Mouse (Mus musculus) gastrocnemius, postnatal 25 days (tissue): ENCODE results near the gene Cdk20. TPM values are rescaled to one million over a fixed set of nuclear protein-coding genes. Genes with fewer than 3 reads are reported as not detected.

Experiments used
- DNase-seq: peaks from one replicate; pipeline ENCODE4 v3.0.0; 2022
- long read RNA-seq, 2 experiments: library from polyadenylated mRNA; stranded (forward); transcript quantifications; one replicate each; pipeline ENCODE4 v2.0.0; 2021
- total RNA-seq, 2 experiments: library from RNA; stranded (reverse); gene quantifications; 1 replicate in 1 of 2; 2 replicates in 1 of 2; pipeline ENCODE4 v1.2.3; 2021

Gene Cdk20
- total RNA-seq, result 1 to 10 TPM; 2.8 to 3.4 TPM
- long read RNA-seq, experiment 1, full-length matches to known transcripts, result 4 of 6 reads
- long read RNA-seq, experiment 1, partial matches to known transcripts, result 0 of 6 reads
- long read RNA-seq, experiment 1, other reads (novel, unspliced or antisense), result 2 of 6 reads
- long read RNA-seq, experiment 2, full-length matches to known transcripts, result 6 of 7 reads
- long read RNA-seq, experiment 2, partial matches to known transcripts, result 1 of 7 reads
- long read RNA-seq, experiment 2, other reads (novel, unspliced or antisense), result 0 of 7 reads

- DNase-seq, result peak; percentile 94
Measured at GRCm38 (mm10) chr13:64432017-64432995, at the start of gene Cdk20. TSS of gene Cdk20 (plus strand) at chr13:64432314.

GRCm38 (mm10) chr13:64384937-64385336 lies 47.2 kb upstream of the Cdk20 start:
- no peak for DNase-seq

GRCm38 (mm10) chr13:64386048-64386447 lies 46.1 kb upstream of the Cdk20 start:
- DNase-seq, result no peak

GRCm38 (mm10) chr13:64388415-64388814 lies 43.7 kb upstream of the Cdk20 start:
- DNase-seq, result no peak

GRCm38 (mm10) chr13:64396979-64397378 lies 35.1 kb upstream of the Cdk20 start:
- DNase-seq, result no peak

- no peak for DNase-seq
Measured at GRCm38 (mm10) chr13:64398065-64398464, 34.0 kb upstream of the Cdk20 start.

- DNase-seq, result no peak
Measured at GRCm38 (mm10) chr13:64399906-64400305, 32.2 kb upstream of the Cdk20 start.

- DNase-seq, result peak; percentile 57
Measured at GRCm38 (mm10) chr13:64400801-64401361, 31.2 kb upstream of the Cdk20 start.

- no peak for DNase-seq
Measured at GRCm38 (mm10) chr13:64402006-64402405, 30.1 kb upstream of the Cdk20 start.

GRCm38 (mm10) chr13:64402504-64402949 lies 29.6 kb upstream of the Cdk20 start:
- no peak for DNase-seq

GRCm38 (mm10) chr13:64402951-64403460 lies 29.1 kb upstream of the Cdk20 start:
- no peak for DNase-seq

- no peak for DNase-seq
Measured at GRCm38 (mm10) chr13:64403519-64403918, 28.6 kb upstream of the Cdk20 start.

- DNase-seq, result no peak
Measured at GRCm38 (mm10) chr13:64405550-64405949, 26.6 kb upstream of the Cdk20 start.

GRCm38 (mm10) chr13:64407992-64408391 lies 24.1 kb upstream of the Cdk20 start:
- no peak for DNase-seq

GRCm38 (mm10) chr13:64410604-64411003 lies 21.5 kb upstream of the Cdk20 start:
- no peak for DNase-seq

GRCm38 (mm10) chr13:64411282-64411681 lies 20.8 kb upstream of the Cdk20 start:
- no peak for DNase-seq

GRCm38 (mm10) chr13:64412752-64413257 lies 19.3 kb upstream of the Cdk20 start:
- DNase-seq, result no peak

GRCm38 (mm10) chr13:64415659-64416058 lies 16.5 kb upstream of the Cdk20 start:
- DNase-seq, result no peak

- no peak for DNase-seq
Measured at GRCm38 (mm10) chr13:64416955-64417601, 15.0 kb upstream of the Cdk20 start.

- no peak for DNase-seq
Measured at GRCm38 (mm10) chr13:64420847-64421246, 11.3 kb upstream of the Cdk20 start.

GRCm38 (mm10) chr13:64421386-64421785 lies 10.7 kb upstream of the Cdk20 start:
- no peak for DNase-seq
